Mouse (Mus musculus): ENCODE results near the gene Lifr.
A peak's percentile ranks its signal among the peaks of the same experiment; 100 is the strongest.

Lifr gene

GRCm38 (mm10) chr15:7201421-7202380 lies 111.3 kb downstream of the Lifr start:
- peak in 1 of 2 experiments; percentile 16 for DNase-seq (ENCODE audit: low spot score in 2 of 2)

DNA sequence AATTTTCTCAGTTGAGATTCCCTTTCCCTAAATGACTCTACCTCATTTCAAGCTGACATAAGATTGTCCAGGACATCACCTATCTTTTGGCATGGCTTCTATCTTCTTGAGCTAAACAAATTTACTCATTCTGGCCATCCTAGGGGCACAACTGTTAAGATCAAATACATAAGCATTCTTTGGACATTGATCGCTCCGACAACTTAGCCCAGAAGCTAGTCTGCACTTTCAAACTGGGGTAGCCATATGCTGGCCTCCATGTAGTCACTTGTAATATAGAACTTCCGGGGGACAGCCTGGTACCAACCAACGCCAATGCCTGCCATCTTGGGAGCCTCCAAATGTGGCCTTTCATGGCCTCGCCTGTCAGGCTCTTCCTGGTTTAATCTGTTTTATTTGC lies 112.6 kb downstream of the Lifr start:
- no peak for DNase-seq (ENCODE audit: low spot score in 2 of 2)

- DNase-seq (ENCODE audit: low spot score in 2 of 2), result peak in 1 of 2 experiments; percentile 66
Observed at GRCm38 (mm10) chr15:7203606-7204330, 113.4 kb downstream of the Lifr start.

DNA sequence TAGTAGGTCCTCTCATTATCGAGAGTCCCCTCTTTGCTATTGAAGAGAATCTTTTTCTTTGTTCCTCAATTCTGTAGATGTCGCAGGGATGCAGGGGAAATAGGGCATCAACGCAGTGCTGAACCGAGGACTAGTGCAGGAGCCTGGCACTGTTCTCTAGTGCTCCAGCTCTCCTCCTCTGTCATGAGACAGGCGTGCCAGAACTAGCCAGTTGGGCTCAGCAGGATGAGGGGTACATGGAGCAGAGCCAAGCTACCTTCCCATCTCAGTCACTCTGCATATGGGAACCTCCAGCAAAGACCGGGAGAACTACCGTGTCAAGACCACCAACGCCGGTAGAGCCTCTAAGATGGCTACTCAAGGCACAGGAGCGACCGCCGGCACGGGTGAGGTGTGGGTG lies 114.5 kb downstream of the Lifr start:
- no peak for DNase-seq (ENCODE audit: low spot score in 2 of 2)

DNA sequence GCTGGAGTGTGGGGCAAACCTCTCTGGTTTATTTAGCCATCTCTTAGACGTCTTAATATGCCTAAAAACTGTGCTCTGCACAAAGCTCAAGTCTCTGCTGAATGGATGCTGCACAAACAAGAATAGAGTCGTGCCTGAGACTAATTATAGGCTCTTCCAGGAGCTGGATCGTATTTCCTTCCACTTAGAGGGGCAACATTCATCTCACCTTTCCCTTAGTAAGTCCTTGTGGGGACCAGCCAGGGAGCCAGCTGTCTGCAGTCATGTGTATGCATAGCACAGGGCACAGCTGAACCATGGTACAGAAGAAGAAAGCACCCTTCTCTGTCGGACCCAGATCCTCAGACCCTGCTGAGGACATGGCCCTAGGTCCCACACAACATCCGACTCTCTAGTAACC lies 115.7 kb downstream of the Lifr start:
- no peak for DNase-seq (ENCODE audit: low spot score in 2 of 2)

DNA sequence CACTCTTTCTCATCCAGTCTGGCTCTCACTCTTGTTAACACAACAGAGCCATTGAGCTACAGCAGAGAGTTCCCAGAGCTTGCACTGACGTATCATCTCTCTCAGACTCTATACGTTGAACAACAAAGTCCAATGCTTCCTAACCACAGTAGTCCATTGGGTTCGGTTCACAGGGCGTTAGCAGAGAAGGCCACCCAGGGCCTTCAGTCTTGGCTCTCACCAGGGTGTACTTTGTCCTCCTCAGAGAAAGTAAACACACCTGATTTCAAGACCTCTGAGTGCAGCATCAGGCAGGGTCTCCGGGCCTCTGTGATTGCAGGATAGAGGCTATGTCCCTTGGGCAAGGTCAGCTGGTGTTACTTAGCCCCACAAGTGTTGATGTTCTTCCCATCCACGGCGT lies 116.9 kb downstream of the Lifr start:
- DNase-seq (ENCODE audit: low spot score in 2 of 2), result no peak

- DNase-seq (ENCODE audit: low spot score in 2 of 2), result no peak
Observed at GRCm38 (mm10) chr15:7208180-7208579, 117.8 kb downstream of the Lifr start.

GRCm38 (mm10) chr15:7213683-7214082 lies 123.3 kb downstream of the Lifr start:
- DNase-seq (ENCODE audit: low spot score in 2 of 2), result peak in 1 of 2 experiments; percentile 63

GRCm38 (mm10) chr15:7215845-7216244 lies 125.4 kb downstream of the Lifr start:
- DNase-seq (ENCODE audit: low spot score in 2 of 2), result no peak

DNA sequence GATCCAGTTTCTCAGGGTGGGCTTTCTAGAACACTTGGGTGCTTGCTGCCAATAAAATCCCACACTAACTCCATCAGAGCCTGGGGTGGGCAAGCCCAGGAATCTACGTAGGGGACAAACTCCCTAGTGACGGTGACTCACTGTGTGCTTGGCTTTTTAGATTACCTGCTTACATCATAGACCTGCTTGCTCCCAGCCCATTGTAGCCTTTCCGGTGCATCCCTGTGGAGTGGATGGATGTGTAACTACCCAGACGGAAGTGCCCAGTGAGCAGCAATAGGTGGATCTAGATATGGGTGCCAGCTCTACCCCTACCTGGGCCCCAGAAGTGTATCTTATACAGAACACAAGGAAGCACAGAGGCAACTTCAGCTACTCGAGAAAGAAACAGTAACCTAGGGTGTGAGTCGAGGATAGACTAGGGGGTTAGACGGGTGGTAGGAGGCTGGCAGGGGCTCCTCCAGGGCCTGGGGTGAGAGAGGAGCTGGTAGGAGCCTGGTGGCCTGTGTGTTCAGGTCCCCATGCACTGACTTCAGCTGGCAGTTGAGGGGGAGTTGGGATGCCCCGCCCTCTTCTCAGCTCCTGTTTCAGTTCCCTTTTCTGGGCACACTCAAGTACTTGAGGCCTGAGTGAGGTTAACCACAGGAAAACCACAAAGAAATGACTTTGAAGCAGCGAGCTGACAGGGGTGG lies 126.3 kb downstream of the Lifr start:
- no peak for DNase-seq (ENCODE audit: low spot score in 2 of 2)

- no peak for DNase-seq (ENCODE audit: low spot score in 2 of 2)
Observed at GRCm38 (mm10) chr15:7217273-7217598, 126.8 kb downstream of the Lifr start.

DNA sequence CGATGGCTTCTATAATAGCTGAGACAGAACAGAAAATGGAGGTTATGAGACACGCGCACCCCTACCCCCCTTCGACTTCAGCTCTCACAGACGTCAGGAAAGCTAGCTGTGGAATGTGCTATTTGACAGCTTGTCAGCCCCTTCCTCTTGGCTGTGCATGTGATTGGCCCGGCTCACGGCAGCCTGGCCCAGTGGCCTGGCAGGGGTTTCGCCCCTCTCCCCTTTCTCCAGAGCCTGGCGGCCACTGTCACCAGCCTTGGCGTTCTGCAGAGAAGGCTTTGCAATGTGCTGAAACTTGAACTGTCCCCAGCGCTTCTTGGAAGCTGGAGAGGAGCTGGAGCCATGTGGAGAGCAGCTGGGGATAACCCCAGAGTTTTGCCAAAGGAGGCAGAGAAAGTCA lies 132.4 kb downstream of the Lifr start:
- no peak for DNase-seq (ENCODE audit: low spot score in 2 of 2)

- DNase-seq (ENCODE audit: low spot score in 2 of 2), result no peak
Observed at GRCm38 (mm10) chr15:7224151-7224775, 133.8 kb downstream of the Lifr start.

DNA sequence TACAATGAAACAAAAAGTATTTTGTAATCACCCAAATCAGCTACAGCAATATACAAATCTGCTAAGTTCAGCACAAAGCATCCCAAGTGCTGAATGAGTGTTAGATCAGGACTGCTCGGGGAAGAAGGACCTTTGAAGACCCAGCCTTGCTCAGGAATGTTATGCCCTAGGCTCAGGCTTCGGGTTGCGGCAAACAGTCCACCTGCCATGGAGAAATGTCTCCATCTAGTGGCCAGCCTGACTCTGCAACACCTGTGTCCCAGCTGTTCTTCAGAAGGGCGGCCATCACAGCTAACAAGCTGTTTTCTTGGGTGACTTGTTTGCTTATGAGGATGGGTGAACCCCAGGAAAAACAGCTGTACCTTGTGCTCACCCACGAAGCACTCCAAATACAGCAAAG lies 135.8 kb downstream of the Lifr start:
- peak; percentile 68 to 79 for DNase-seq (ENCODE audit: low spot score in 2 of 2)

DNA sequence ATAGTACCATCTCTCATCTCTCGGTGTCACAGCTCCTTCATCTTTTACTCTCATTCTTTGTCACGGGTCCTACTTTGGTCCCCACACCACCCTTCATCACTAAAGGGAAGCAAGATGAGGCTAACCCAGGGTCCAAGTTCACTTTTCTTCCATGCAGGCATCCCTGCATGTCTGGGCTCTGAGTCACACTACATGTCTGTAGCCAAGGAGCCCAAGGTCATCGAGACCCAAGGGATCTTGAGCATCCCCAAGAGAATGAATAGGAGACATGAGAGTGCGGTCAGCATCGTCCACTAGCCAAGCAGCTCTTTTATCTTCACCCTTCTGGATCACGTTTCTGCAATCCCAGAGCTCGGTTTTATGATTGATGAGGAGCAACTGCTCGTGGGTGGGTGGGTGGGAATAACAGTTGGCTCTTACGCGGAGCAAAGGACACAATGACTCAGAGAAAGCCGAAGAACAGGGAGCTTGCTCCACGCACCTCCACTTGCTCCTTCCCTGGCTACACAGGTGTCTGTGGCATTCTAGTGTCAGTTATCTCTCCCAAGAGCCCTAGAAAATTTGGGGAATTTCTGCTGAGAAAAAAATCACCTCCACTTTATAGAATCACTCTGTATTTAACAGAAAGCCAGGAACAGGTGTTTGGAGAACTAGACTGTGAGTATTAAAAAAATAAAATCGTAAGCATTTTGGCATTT lies 143.1 kb downstream of the Lifr start:
- DNase-seq (ENCODE audit: low spot score in 2 of 2), result no peak

DNA sequence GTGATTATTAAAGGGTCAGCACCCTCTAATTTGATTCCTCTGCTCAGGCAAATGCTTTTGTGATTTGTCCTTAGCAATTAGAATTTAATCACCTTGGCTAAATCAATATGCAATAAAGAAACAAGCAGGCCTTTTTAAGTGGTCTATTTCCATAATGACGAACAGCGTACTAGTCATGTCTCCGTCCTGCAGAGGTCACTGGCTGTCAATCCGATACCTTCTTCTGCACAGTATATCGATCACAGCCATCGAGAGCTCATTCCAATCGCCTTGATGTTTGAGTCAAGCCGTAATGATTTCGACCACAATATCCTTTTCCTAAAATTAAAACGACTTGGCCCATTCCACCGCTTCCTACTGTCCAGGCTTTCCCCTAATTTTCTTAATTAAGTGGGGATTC lies 149.5 kb downstream of the Lifr start:
- no peak for DNase-seq (ENCODE audit: low spot score in 2 of 2)

DNA sequence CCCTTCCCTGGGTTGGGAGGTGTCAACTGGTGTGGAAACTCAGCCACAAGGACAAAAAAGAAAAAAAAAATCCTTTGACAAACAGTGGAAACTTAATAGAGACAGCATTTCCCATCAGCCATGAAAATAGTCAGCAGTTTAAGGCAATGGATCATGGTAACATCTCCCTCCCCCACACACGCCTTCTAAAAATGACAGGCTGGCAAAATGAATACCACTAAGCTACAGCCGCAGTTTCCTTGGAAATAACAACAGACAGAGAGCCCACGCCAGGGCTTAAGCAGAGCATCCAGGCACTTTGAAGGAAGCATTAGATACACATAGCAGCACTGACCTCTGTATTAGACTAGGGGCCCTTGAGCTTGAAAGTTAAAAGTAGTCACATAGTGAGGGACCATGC lies 150.5 kb downstream of the Lifr start:
- no peak for DNase-seq (ENCODE audit: low spot score in 2 of 2)

- DNase-seq (ENCODE audit: low spot score in 2 of 2), result no peak
Observed at GRCm38 (mm10) chr15:7242161-7242850, 151.9 kb downstream of the Lifr start.
